Mouse (Mus musculus) ES-E14 (cell line): ENCODE results near the gene Synj2. TPM values are rescaled to one million over a fixed set of nuclear protein-coding genes. Genes with fewer than 3 reads are reported as not detected.
A peak's percentile ranks its signal among the peaks of the same experiment; 100 is the strongest.

Experiments
- DNase-seq: peaks from one replicate; pipeline ENCODE4 v3.0.0-alpha.2; 2013; ENCODE audit warnings: low read depth, low spot score
- H3K27ac ChIP-seq: 2 replicates; pipeline ENCODE4 v1.5.1; 2012; ENCODE audit warnings: low read depth, mild to moderate bottlenecking, low read length, moderate library complexity, mixed read lengths; ENCODE audit not compliant: poor library complexity, insufficient read depth, severe bottlenecking
- H3K36me3 ChIP-seq: 2 replicates; pipeline ENCODE4 v1.6.1; 2012; ENCODE audit warnings: mild to moderate bottlenecking, low read length, moderate library complexity, mixed read lengths; ENCODE audit not compliant: control insufficient read depth, poor library complexity, insufficient read depth, severe bottlenecking
- H3K4me1 ChIP-seq, 2 experiments: fragments of 150-350 bp in 1 of 2; sonication (generic) in 1 of 2; 2 replicates each; pipeline ENCODE4 v1.6.1; 2012; ENCODE audit warnings: low read length in 2 of 2, mild to moderate bottlenecking in 1 of 2, mixed read lengths in 1 of 2; ENCODE audit not compliant: control insufficient read depth in 2 of 2, insufficient read depth in 2 of 2, poor library complexity in 1 of 2
- H3K4me3 ChIP-seq, 2 experiments: fragments of 150-350 bp in 1 of 2; sonication (generic) in 1 of 2; 2 replicates each; pipeline ENCODE4 v1.5.1; 2012; ENCODE audit warnings: low read length in 2 of 2, low read depth in 1 of 2, mild to moderate bottlenecking in 1 of 2, mixed read lengths in 1 of 2; ENCODE audit not compliant: insufficient read depth in 1 of 2, poor library complexity in 1 of 2, severe bottlenecking in 1 of 2
- H3K9ac ChIP-seq: 2 replicates; pipeline ENCODE4 v1.6.1; 2012; ENCODE audit warnings: low read depth, mild to moderate bottlenecking, low read length, mixed read lengths; ENCODE audit not compliant: poor library complexity, insufficient read depth, severe bottlenecking
- H3K9me3 ChIP-seq: fragments of 150-350 bp; sonication (generic); 2 replicates; pipeline ENCODE4 v1.6.1; 2012; ENCODE audit warnings: low read depth, mild to moderate bottlenecking, low read length; ENCODE audit not compliant: control insufficient read depth, insufficient read depth
- CHD2 ChIP-seq: IDR thresholded peaks from 2 replicates; pipeline ENCODE4 v1.6.1; 2014; ENCODE audit warnings: mild to moderate bottlenecking, low read depth, low read length, inconsistent platforms
- HCFC1 ChIP-seq: IDR thresholded peaks from 2 replicates; pipeline ENCODE4 v1.6.1; 2012; ENCODE audit warnings: low read length, inconsistent platforms, borderline replicate concordance; ENCODE audit not compliant: insufficient read depth
- MAFK ChIP-seq: IDR thresholded peaks from 2 replicates; pipeline ENCODE4 v1.6.1; 2014; ENCODE audit warnings: mild to moderate bottlenecking, low read depth, low read length, inconsistent platforms; ENCODE audit not compliant: insufficient read depth
- ZC3H11A ChIP-seq: IDR thresholded peaks from 2 replicates; pipeline ENCODE4 v1.6.1; 2012; ENCODE audit warnings: low read depth, mild to moderate bottlenecking, inconsistent platforms, low read length, borderline replicate concordance
- ZNF384 ChIP-seq: IDR thresholded peaks from 2 replicates; pipeline ENCODE4 v1.6.1; 2012; ENCODE audit warnings: low read depth, low read length, inconsistent platforms
- in situ Hi-C, 2 experiments: fragments of 600-800 bp; cut with MboI; formaldehyde crosslinking; loops; one replicate each; pipeline ENCODE4 v1.15.1; 2025; ENCODE audit warnings: low sequenced_read_pairs in 2 of 2, inconsistent platforms in 1 of 2; ENCODE audit not compliant: unreplicated experiment in 2 of 2
- total RNA-seq: library from RNA; depleted of rRNA; stranded (reverse); fragments of 300-350 nt; gene quantifications from 2 replicates; pipeline ENCODE4 v1.2.3, GENCODE M21; 2012

The Synj2 gene
- total RNA-seq, 1 experiment, result 6.1 TPM

DNA sequence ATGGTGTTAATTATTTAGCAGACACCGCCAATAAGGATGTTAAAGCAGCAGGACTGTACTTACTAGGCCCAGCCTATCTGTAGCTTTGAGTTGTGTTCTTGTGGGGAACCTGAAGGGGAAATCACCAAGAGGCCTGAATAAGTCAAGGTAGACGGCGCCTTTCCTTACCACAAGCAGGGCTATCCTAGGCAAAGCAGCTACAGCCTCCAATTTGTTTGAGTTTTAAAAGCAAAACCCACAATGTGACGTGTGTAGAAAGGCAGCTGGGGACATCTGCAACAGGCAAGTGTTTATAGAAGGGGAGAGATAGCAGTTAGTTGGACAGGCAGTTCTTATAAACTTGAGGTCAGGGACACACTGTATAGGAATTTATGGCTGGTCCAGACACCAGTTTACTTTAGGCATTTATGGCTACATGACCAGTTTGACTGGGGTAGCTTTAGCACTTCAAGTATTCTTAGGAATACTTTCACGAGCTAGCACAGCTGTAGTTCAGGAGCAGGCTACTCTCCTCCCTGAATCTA is 29.3 kb downstream of the Synj2 start:
- TF ChIP-seq HCFC1 (no peak), ZNF384 (no peak), MAFK (no peak), ZC3H11A (no peak), CHD2 (no peak)
- H3K27ac ChIP-seq, result no peak overlapping the region
- in situ Hi-C loops, result no loop called here
- H3K4me1 ChIP-seq, result peaks cover 6 to 16% of the 10 kb centered on the region in 2 experiments; a peak in 3 of 4 replicates
- no peak overlapping the region for H3K9ac ChIP-seq
- no peaks in the 10 kb centered on the region for H3K36me3 ChIP-seq
- no peaks in the 10 kb centered on the region for H3K9me3 ChIP-seq
- no peak overlapping the region for H3K4me3 ChIP-seq
- DNase-seq, result no peak

DNA sequence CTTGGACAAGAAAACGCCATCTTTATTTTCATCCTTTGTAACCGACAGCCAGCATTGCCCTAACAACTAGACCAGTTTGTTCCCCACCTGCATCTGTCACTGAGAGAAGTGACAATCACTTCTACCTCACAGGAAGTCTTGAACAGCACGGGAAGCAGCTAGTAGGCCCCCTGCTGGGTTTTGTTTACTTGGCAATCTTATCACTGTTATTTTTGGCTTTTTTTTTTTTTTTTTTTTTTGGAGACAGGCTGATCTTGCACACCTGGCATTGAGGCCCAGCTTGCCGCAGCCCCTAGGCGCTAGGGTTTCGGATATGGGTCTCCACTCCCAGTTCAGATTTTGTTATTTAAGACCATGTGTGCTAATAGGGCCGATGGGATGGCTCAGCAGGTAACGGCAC is 32.5 kb downstream of the Synj2 start:
- H3K4me1 ChIP-seq, result peaks cover 18 to 37% of the 10 kb centered on the region in 2 experiments

DNA sequence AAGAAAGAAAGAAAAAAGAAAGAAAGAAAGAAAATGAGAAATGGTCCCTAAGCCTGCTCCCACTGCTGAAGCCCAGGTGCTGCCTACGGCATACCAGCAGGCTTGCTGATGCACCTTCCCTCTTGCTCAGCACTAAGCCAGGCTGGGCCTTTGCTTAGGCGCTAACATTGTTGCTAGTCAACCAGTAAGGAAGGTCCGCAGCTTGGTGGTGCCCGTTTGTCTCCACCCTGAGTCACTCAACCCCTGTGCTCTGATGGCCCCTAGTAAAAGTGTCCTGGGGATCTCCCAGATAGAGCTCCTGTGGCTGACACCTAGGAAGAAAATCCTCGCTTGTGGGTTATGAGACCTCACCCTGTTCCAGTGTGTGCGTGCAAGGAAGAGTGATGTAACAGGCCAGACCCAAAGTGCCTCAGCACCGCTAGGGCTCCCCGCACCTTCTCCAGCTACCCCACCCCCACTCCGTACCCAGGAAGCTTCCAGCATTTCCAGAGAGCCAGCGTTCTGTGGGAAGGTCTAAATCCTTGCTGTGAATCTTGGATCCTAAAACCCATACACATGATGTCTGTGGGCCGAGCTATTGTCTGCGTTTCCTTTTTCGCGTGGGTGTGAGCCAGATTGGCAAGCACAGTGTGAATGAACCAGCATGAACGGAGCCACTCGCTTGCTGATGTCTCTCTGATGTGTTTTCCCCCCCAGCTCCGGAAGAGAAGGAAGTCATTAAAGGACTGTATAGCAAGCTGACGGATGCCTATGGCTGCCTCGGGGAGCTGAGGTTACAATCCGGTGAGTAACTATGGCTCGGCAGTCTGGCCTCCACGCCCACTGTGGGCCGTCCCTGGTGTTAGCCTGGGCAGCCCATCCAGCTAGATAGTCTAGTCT is 34.3 kb downstream of the Synj2 start:
- H3K9me3 ChIP-seq, result no peaks in the 10 kb centered on the region
- H3K9ac ChIP-seq, result peak overlapping the region; percentile 14; the same call in 1 of the 2 replicates
- no peaks in the 10 kb centered on the region for H3K36me3 ChIP-seq
- H3K4me3 ChIP-seq, result peak overlapping the region; percentile 9 to 16
- TF ChIP-seq MAFK (no peak), ZC3H11A (no peak), HCFC1 (no peak), CHD2 (no peak), ZNF384 (no peak)
- peaks cover 22 to 45% of the 10 kb centered on the region in 2 experiments for H3K4me1 ChIP-seq
- H3K27ac ChIP-seq, result peak overlapping the region; percentile 3; the same call in 1 of the 2 replicates
- in situ Hi-C loops, result no loop called here
- DNase-seq, result no peak

More for the DNA sequence above, 32.5 kb downstream of the Synj2 start:
- no peaks in the 10 kb centered on the region for H3K9me3 ChIP-seq
- no peak overlapping the region for H3K9ac ChIP-seq
- H3K36me3 ChIP-seq, result no peaks in the 10 kb centered on the region
- in situ Hi-C loops, result no loop called here
- TF ChIP-seq CHD2 (no peak), ZNF384 (peak; percentile 58; the same call in 1 of the 2 replicates), ZC3H11A (no peak)
- no peak for DNase-seq
- H3K27ac ChIP-seq, result no peak overlapping the region
- no peak overlapping the region for H3K4me3 ChIP-seq

DNA sequence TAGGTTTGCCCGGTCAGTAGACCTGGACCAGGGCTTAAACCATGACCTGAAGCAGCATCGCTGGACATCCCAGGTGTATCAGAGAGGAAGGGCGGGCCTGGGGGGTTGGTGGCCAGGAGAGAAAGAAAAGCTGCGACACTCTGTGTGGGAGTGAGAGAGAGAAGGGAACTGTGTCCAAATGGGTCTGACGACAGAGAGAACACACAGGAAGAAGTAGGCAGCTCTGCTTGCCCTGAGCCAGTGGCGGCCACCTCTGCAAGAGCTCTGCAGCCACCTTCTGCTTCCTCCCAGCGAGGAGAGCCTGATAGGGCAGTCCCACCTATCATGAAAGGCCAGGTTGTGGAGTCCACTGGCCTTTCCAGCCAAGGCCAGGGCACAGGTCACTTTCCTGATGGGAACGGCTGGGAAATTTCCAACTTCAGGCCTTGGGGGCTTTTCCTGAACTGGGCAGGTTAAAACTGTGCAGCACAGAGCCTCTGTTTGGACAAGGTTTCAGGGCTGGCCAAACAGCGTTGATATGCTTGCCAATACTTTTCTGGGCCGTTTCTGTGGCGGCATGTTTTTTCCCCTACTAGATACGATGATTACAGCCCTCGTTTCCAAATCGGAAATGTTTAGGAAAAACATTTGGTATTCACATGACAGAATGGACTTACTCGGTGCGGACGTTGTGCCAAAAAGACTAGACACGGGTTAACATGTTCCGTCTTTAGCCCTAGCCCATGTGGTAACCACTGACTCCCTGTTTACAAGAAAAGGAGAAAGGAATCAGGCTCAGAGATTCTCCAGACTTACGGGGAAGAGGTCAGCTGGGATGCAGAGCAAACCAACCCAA is 35.4 kb downstream of the Synj2 start:
- DNase-seq, result no peak
- TF ChIP-seq CHD2, result no peak
- in situ Hi-C loops, result no loop called here
- peak overlapping the region; percentile 47; the same call in 1 of the 2 replicates for H3K9ac ChIP-seq
- peak overlapping the region; percentile 16 to 18 for H3K4me3 ChIP-seq
- no peaks in the 10 kb centered on the region for H3K36me3 ChIP-seq
- peak overlapping the region; percentile 90; the same call in 1 of the 2 replicates for H3K27ac ChIP-seq
- no peaks in the 10 kb centered on the region for H3K9me3 ChIP-seq
- H3K4me1 ChIP-seq, result peaks cover 22 to 48% of the 10 kb centered on the region in 2 experiments
